Mouse (Mus musculus) cerebellum, postnatal 25 days (tissue): ENCODE data around the gene Srek1ip1.

Source experiments
- DNase-seq, 2 experiments: peaks; one replicate each; pipeline ENCODE4 v3.0.0; 2021; ENCODE audit warnings: mixed read lengths in 2 of 2

Gene Srek1ip1

GRCm38 (mm10) chr13:104843295-104844089 is 51.2 kb downstream of the Srek1ip1 start:
- no peak for DNase-seq

GRCm38 (mm10) chr13:104853645-104854044 is 61.4 kb downstream of the Srek1ip1 start:
- no peak for DNase-seq

GRCm38 (mm10) chr13:104863127-104863979 is 71.1 kb downstream of the Srek1ip1 start, which contains the start of gene Shisal2b:
Shisal2b (minus strand) TSS chr13:104863893.
- DNase-seq: peak; percentile 56 to 69

GRCm38 (mm10) chr13:104866726-104867125 is 74.4 kb downstream of the Srek1ip1 start:
- peak in 1 of 2 experiments; percentile 12 for DNase-seq

GRCm38 (mm10) chr13:104869907-104870306 is 77.6 kb downstream of the Srek1ip1 start:
- DNase-seq: no peak

GRCm38 (mm10) chr13:104878508-104878907 is 86.2 kb downstream of the Srek1ip1 start:
- no peak for DNase-seq

GRCm38 (mm10) chr13:104883566-104884249 is 91.4 kb downstream of the Srek1ip1 start:
- DNase-seq: no peak

- no peak for DNase-seq
These were observed 94.2 kb downstream of the Srek1ip1 start for GRCm38 (mm10) chr13:104886308-104887032.
